Mouse (Mus musculus) 3134 (cell line): ENCODE measurements around the gene Rrm2.
A peak's percentile ranks its signal among the peaks of the same experiment; 100 is the strongest.
"Not testable (repeated sequence)": the region's sequence is repeated elsewhere in the genome, so short reads cannot be mapped to it uniquely, and the experiment has no call there.

Experiments used
- DNase-seq: peaks from one replicate; pipeline ENCODE4 v3.0.0-alpha.2; 2011; ENCODE audit warnings: low spot score; ENCODE audit not compliant: insufficient read length; ENCODE audit errors: extremely low read depth

Rrm2 gene

GRCm38 (mm10) chr12:24703013-24703412 lies 5.0 kb upstream of the Rrm2 start:
- DNase-seq: no peak

- DNase-seq: no peak
Measured at GRCm38 (mm10) chr12:24705502-24706263, 2.4 kb upstream of the Rrm2 start.

GRCm38 (mm10) chr12:24706764-24707479 lies 1.1 kb upstream of the Rrm2 start:
- peak; percentile 87 for DNase-seq

GRCm38 (mm10) chr12:24707480-24707802 lies 600 bp upstream of the Rrm2 start:
- no peak for DNase-seq

GRCm38 (mm10) chr12:24708824-24709218 lies 780 bp downstream of the Rrm2 start:
- DNase-seq: no peak

- DNase-seq: no peak
Measured at GRCm38 (mm10) chr12:24709409-24709808, 1.4 kb downstream of the Rrm2 start.

- peak; percentile 61 for DNase-seq
Measured at GRCm38 (mm10) chr12:24709831-24710508, 1.9 kb downstream of the Rrm2 start.

GRCm38 (mm10) chr12:24710672-24711071 lies 2.6 kb downstream of the Rrm2 start:
- no peak for DNase-seq

GRCm38 (mm10) chr12:24712396-24712795 lies 4.4 kb downstream of the Rrm2 start:
- no peak for DNase-seq

- no peak for DNase-seq
Measured at GRCm38 (mm10) chr12:24714579-24715255, 6.7 kb downstream of the Rrm2 start.

GRCm38 (mm10) chr12:24715268-24715896 lies 7.3 kb downstream of the Rrm2 start:
- no peak for DNase-seq

- no peak for DNase-seq
Measured at GRCm38 (mm10) chr12:24716721-24717301, 8.8 kb downstream of the Rrm2 start.

GRCm38 (mm10) chr12:24723434-24723833 lies 15.4 kb downstream of the Rrm2 start:
- DNase-seq: no peak

- peak; percentile 49 for DNase-seq
Measured at GRCm38 (mm10) chr12:24723859-24724258, 15.8 kb downstream of the Rrm2 start.

GRCm38 (mm10) chr12:24724369-24724768 lies 16.3 kb downstream of the Rrm2 start:
- peak; percentile 39 for DNase-seq

- peak; percentile 83 for DNase-seq
Measured at GRCm38 (mm10) chr12:24734828-24735394, 26.9 kb downstream of the Rrm2 start.

GRCm38 (mm10) chr12:24736956-24737355 lies 28.9 kb downstream of the Rrm2 start:
- DNase-seq: no peak

- DNase-seq: no peak
Measured at GRCm38 (mm10) chr12:24739963-24740362, 31.9 kb downstream of the Rrm2 start.

GRCm38 (mm10) chr12:24741535-24741934 lies 33.5 kb downstream of the Rrm2 start:
- not testable (repeated sequence) for DNase-seq

GRCm38 (mm10) chr12:24744309-24744708 lies 36.3 kb downstream of the Rrm2 start:
- no peak for DNase-seq
